Mouse (Mus musculus) B cell, adult 67 days (primary cell): Measurements from ENCODE around the gene Rpl37a. TPM values are rescaled to one million over a fixed set of nuclear protein-coding genes. Genes with fewer than 3 reads are reported as not detected.

ENCODE experiments used
- total RNA-seq, 2 experiments: library from RNA; stranded (reverse); gene quantifications; 4 replicates each; pipeline ENCODE4 v1.2.4; 2023

Rpl37a gene
- 1,000 to 10,000 TPM; 2,747 to 2,757 TPM for total RNA-seq

GRCm38 (mm10) chr1:72710753-72711653, at the start of gene Rpl37a:
Gene Rpl37a (plus strand): TSS chr1:72711290.

DNA sequence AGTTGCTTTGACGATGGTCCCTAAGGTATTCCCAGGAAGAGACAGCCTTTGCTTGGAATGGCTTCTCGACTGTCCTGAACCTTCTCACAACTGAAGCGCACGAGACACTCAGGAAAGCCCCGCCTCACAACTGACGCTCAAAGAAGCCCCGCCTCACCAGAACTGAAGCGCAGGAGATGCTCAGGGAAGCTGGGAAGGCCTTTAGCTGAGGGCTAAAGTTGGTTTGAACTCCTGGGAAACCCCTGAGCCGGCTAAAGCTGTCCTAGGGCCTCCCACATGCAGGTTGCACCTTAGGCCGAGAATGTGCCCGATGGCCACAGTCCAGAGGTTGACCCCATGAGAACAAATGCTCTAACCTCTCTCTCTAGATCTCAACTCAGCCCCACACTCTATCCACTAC, 10.6 kb upstream of the Rpl37a start, which contains the start of gene Ankar:
TSS of gene Ankar (minus strand) at position 101 of the 400 bp plus-strand sequence.

Other genes with a start within 250 kb of the Rpl37a start
- gene March4, start 174.4 kb upstream of the Rpl37a start, total RNA-seq = under 1 TPM in 1 of 2 experiments, not detected in 1; 0.15 TPM
- gene Smarcal1, start 128.0 kb upstream of the Rpl37a start, total RNA-seq = 10 to 100 TPM; 50.6 to 57.5 TPM
- not detected for gene Ankar, start 10.7 kb upstream of the Rpl37a start, total RNA-seq
- not detected for gene Igfbp2, start 113.2 kb downstream of the Rpl37a start, total RNA-seq
- gene Igfbp5, start 163.6 kb downstream of the Rpl37a start, total RNA-seq = not detected